Mouse (Mus musculus) embryo, embryonic 11.5 days (tissue): ENCODE measurements around the gene Ptgr1.

Experiments used
- DNase-seq: peaks from one replicate; pipeline ENCODE4 v3.0.0-alpha.2; 2012; ENCODE audit warnings: low read depth, low spot score

Ptgr1 gene

DNA sequence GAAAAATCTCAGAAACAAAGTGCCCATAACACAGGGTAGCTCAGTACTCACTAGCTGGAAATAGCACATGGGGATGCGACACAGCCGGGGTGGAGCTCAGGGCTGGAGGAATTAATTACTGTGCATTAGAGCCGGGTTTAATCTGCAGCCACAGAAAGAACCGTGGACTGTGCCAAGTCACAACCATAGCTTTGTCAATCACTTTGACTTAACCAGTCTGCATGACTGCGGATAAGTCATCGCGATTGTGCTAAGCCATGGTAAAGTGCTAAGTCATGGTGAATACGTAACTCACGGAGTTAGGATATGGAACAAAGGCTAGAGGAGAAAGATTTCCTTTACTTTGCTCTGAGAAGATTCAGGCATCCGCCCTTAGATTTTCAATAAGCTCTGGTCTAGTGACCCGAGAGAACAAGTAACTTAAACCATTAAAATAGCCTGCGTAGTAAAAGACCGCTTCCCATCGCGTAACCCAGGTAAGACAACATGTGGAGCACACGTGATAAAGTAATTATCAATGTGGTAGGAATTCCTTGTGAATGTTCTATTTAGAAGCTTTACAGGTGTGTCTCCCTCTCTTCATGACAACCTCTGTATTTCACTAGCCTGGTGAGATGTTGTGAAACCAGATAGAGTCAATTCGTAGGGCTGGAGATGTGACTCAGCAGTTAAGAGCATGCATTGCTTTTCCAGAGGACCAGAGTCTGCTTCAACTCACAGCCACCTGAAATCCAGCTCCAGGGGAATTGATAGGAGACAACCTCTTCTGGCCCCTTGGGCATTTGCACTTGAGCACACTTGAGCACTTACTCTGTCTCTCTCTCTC is 3.9 kb upstream of the Ptgr1 start:
- no peak for DNase-seq

DNA sequence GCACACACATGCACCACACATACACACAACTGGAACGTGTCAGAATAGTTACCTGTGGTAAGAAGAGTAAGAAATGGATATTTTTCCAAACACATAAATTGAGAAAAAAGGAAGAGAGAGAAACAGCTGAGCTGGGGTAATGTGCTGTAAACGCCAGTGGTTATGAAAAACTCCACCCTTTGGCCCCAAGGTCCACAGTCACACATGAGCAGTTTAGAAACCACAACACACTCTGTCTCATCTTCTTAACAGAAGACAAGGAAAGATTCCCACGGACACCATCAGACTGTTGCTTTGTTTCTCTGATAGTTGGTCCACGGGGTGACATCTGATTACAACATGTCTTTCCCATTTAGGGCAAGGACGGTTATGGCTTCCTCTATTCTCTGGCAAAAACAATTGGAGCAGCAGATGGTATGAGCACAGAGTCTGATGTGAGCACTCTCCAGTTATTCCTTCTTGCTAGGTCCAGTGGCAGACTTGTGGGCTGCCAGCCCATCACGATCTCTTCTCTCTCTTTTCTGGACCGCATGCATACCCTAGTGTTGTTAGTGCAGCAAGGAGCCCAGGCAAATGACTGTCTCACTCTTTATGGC is 2.5 kb upstream of the Ptgr1 start:
- no peak for DNase-seq

DNA sequence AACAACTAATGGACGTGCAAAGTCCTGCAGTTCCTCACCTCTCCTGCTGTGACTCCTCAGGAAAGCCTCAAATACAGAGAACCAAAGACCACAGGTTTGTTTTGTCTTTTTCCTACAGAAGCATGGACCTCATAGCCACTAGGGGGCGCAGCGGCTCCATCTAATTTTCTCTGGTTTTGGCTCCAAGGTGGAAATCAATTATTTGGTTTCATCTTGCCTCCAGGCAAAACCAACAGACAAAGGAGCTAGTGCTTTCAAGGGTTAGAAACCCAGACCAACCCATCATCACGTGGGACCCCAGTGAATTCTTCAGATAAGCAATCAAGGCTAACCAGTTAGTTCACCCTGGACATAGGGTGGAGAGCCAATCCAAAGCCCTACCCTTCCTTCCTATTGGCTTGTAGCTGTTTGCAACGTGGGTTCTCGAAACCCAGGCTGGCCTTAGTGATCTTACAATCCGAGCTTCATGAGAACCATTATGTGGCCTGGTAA is 1.7 kb downstream of the Ptgr1 start:
- peak; percentile 67 for DNase-seq

GRCm38 (mm10) chr4:58982806-58983205 is 4.1 kb downstream of the Ptgr1 start:
- no peak for DNase-seq

- no peak for DNase-seq
These were observed 5.5 kb downstream of the Ptgr1 start for GRCm38 (mm10) chr4:58981421-58981820.

DNA sequence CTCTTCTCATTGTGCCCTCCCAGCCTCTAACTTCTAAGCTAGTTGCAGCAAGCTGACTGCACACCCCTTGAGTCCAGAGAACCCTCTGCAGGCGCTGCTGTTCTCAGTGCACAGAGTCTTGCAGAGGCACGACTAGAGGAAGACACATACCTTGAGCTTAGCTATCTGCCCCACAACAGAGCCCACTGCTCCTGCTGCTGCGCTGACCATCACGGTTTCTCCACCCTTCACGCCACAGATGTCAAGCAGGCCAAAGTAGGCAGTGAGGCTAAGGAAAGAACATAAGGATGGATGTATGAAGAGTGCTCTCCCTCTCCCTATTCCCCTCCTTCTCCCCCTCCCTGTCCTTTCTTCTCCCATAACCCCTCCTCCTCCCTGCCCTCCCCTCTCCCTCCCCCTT is 11.2 kb downstream of the Ptgr1 start:
- DNase-seq, result no peak

- DNase-seq, result no peak
These were observed 16.2 kb downstream of the Ptgr1 start for GRCm38 (mm10) chr4:58970678-58971077.

- DNase-seq, result no peak
These were observed 21.8 kb downstream of the Ptgr1 start for GRCm38 (mm10) chr4:58965136-58965535.

GRCm38 (mm10) chr4:58963271-58963670 is 23.6 kb downstream of the Ptgr1 start:
- no peak for DNase-seq

DNA sequence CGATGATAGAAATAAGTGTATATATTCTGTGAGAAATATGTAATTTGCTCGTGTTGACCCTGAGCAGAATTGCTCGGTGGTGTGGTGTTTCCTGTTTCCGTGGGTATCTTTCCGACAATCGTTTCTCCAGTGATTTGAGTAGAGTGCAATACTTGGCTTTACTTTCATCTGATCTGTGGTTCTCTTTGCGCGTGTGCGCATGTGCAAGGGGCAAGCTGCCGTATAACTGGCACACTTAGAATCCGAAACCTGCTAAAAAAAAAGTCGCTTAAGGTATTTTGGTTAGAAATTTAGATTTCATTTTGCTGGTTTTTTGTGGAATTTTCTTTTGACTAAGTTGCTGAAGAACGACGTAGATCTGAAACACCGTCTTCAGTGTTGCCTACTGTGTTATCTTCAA is 25.2 kb downstream of the Ptgr1 start:
- no peak for DNase-seq

DNA sequence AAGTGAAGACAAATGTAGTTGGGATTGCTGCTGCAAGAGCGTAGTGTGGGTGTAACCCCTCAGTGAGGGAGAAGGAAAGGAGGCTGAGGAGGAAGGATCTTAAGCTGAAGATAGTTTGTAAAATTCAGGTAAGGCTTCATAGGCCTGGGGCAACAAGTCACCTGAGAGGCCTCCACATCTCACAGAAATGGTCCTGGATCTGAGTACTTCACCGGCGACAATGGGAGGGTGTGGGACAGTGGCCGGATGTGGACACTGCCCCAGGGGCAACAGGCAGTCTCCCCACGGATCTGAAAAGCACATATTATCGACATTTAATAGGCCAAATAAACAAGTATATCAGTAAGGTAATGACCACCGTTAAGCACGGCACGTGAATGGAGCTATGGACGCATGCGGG is 34.3 kb downstream of the Ptgr1 start:
- no peak for DNase-seq

- DNase-seq, result no peak
These were observed 38.5 kb downstream of the Ptgr1 start for GRCm38 (mm10) chr4:58948391-58948790.

DNA sequence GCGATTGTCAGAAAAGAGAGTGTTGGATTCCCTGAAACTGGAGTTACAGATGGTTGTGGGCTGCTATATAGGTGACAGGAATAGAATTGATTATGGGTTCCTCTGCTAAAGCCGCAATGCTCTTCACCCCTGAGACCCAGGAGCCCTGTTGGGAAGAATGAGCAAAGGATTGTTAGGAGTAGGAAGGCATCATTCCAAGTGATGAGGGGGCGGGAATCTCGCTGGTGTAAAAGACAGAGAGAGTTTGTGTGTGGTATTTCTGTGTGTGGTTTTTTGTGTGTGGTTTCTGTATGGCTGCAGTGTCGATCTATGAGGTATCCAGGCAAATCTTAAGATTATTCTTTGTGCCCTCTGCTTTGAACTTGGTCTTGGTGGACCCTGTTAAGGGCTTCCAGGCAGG is 42.2 kb downstream of the Ptgr1 start:
- no peak for DNase-seq

DNA sequence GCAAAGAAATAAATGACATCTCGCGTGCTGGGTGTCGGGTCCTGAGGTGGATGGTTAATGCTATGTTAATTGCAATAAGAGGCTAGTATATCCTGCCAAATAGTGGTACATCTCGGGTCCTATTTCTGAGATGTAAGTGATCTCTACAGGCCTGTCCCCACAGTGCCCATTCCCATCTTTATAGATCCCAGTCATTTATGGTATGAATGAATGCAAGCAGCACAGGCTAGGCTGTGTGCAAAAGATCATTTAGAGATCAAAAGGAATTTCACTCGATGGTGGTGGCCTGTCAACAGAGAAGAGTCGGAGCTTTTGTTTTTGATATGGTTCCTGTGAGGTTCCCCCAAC is 42.7 kb downstream of the Ptgr1 start:
- no peak for DNase-seq

- peak; percentile 83 for DNase-seq
These were observed 43.3 kb downstream of the Ptgr1 start, which contains the start of gene Zkscan16 for GRCm38 (mm10) chr4:58943420-58944205. Zkscan16 (plus strand) TSS chr4:58943628.

DNA sequence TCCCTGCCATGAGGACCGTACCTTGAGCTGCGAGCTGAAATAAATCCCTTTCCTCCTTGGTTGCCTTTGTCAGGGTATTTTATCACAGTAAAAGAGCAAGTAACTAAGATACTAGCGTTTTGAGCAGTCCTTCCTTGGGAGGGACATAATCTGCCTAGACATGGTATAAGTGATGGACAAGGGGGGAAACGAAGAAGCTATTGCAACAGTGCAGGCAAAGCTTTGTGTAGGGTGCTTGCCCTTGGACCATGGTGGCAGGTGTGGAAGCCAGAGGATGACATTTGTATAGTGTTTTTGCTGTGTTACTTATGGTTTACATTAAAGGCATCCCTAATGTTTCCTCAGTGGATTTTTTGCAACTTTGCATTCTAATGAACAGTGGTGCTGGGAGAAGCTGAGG is 44.0 kb downstream of the Ptgr1 start:
- no peak for DNase-seq

GRCm38 (mm10) chr4:58941638-58942037 is 45.3 kb downstream of the Ptgr1 start:
- no peak for DNase-seq

- DNase-seq, result no peak
These were observed 51.1 kb downstream of the Ptgr1 start for GRCm38 (mm10) chr4:58935846-58936245.

DNA sequence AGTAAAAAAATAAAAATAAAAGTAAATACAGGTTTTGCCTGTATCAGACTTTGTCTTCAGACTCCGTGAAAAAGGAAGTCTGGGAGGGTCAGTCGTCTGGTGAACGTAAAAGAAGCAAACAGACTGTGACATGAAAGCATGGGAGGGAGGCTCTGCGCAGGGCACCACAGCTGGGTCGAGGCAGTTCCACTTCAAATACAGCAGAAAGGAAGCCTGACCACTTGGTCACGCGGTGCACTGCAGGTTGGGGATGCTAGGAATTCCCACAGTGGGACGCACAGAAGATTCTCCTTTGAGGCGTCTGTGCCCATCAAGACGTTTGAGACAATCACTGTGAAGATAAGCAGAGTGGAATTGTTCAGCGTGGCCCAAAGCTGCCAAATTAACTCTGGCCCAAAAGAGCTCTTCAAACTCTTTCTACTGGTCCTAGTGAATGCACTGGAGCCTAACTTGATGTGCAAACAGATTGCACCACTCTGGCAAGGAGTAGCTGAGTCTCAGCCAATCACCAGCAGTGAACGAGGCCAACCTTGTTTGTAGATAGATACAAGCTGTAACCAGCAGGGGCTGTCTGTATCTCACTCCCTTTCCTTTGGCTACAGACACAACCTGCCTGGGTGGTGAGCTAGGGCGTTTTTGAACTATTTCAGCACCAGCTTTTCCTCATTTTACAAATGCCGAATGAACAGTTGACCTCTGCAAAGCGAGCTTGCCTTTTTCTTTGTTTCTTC is 52.0 kb downstream of the Ptgr1 start:
- DNase-seq, result no peak

- no peak for DNase-seq
These were observed 52.6 kb downstream of the Ptgr1 start for GRCm38 (mm10) chr4:58934308-58934707.

GRCm38 (mm10) chr4:58932541-58932940 is 54.4 kb downstream of the Ptgr1 start:
- no peak for DNase-seq

GRCm38 (mm10) chr4:58927661-58928060 is 59.3 kb downstream of the Ptgr1 start:
- no peak for DNase-seq
